Mouse (Mus musculus) spleen, adult 2 months (tissue): ENCODE results near the gene Taok3.

Experiments
- CTCF ChIP-seq: fragments of 200-500 bp; IDR thresholded peaks from 2 replicates; pipeline ENCODE4 v1.5.1; 2011; ENCODE audit warnings: mild to moderate bottlenecking, inconsistent platforms; ENCODE audit not compliant: insufficient read depth, insufficient read length, insufficient replicate concordance; ENCODE audit errors: extremely low read depth
- POLR2A ChIP-seq: fragments of 200-500 bp; IDR thresholded peaks from 2 replicates; pipeline ENCODE4 v1.6.1; 2011; ENCODE audit warnings: low read depth, low read length, inconsistent platforms

DNA sequence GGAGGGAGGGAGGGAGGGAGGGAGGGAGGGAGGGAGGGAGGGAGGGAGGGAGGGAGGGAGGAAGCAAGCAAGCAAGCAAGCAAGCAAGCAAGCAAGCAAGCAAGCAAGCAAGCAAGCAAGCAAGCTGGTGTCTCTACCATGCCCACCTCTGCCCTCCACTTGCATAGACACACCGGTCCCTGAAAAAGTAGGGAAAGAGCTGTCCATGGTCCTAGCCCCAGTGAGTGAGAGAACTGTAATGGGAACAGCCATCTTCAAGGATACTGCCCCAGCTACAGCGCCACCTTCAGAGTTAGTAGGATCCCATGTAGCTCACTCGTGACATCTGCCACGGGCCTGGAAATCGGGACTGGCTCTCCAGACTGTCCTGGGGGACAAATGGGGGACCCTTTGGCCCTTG is 144.8 kb downstream of the Taok3 start:
- no peak for TF ChIP-seq CTCF
- no peak for TF ChIP-seq POLR2A
